Mouse (Mus musculus): ENCODE measurements at regions not wholly inside any gene's neighbourhood (a gene's known extent, or its start where the extent isn't known, plus 50 kb on each side); places are given as distances from the start of the nearest gene placed in this dataset.

- H3ac ChIP-seq (ENCODE audit: control insufficient read depth, insufficient read length), result no peak overlapping the region
- H3K79me2 ChIP-seq (ENCODE audit: control insufficient read depth, insufficient read depth), result no peaks in the 10 kb centered on the region
- H3K27me3 ChIP-seq (ENCODE audit: control insufficient read depth, insufficient read depth, insufficient read length), result no peaks in the 10 kb centered on the region
- TF ChIP-seq TCF3 (IDR thresholded peaks at IDR 0.05; ENCODE audit: insufficient read length, low read depth) (no peak), MAX (IDR thresholded peaks at IDR 0.05; ENCODE audit: low read depth) (no peak), USF1 (IDR thresholded peaks at IDR 0.05; ENCODE audit: low read depth) (no peak), POLR2AphosphoS2 (IDR thresholded peaks at IDR 0.05; ENCODE audit: insufficient read length, low read depth) (no peak), MYOG (IDR thresholded peaks at IDR 0.05; ENCODE audit: control insufficient read depth in 1 of 3, insufficient read depth in 1 of 3, insufficient read length in 2 of 3, low read depth in 2 of 3) (no peak), REST (IDR thresholded peaks at IDR 0.05; ENCODE audit: insufficient read depth, insufficient read length) (no peak), MYOD1 (IDR thresholded peaks at IDR 0.05; ENCODE audit: control insufficient read depth in 1 of 3, insufficient read length in 2 of 3, low read depth in 2 of 3) (no peak), TCF12 (IDR thresholded peaks at IDR 0.05; ENCODE audit: insufficient read depth, poor library complexity, severe bottlenecking) (no peak), SRF (IDR thresholded peaks at IDR 0.05; ENCODE audit: control insufficient read depth, insufficient read length, low read depth) (no peak), E2F4 (IDR thresholded peaks at IDR 0.05; ENCODE audit: insufficient read depth) (no peak), CEBPB (IDR thresholded peaks at IDR 0.05; ENCODE audit: insufficient read depth, poor library complexity, severe bottlenecking) (no peak), POLR2A (IDR thresholded peaks at IDR 0.05; ENCODE audit: insufficient read length, low read depth) (no peak)
- H3K4me2 ChIP-seq (ENCODE audit: low read depth), result peak overlapping the region; percentile 85
- H3K4me3 ChIP-seq, result peak overlapping the region; percentile 20
- no peaks in the 10 kb centered on the region for H3K36me3 ChIP-seq (ENCODE audit: control insufficient read depth, insufficient read depth)
Observed at GRCm38 (mm10) chr2:61402588-61403487, 175.5 kb upstream of the Tank start.

GRCm38 (mm10) chr2:61401636-61402587 lies 176.5 kb upstream of the Tank start:
- peak overlapping the region; percentile 20 for H3K4me3 ChIP-seq
- H3K27me3 ChIP-seq (ENCODE audit: control insufficient read depth, insufficient read depth, insufficient read length), result no peaks in the 10 kb centered on the region
- no peaks in the 10 kb centered on the region for H3K36me3 ChIP-seq (ENCODE audit: control insufficient read depth, insufficient read depth)
- no peaks in the 10 kb centered on the region for H3K79me2 ChIP-seq (ENCODE audit: control insufficient read depth, insufficient read depth)
- TF ChIP-seq CEBPB (IDR thresholded peaks at IDR 0.05; ENCODE audit: insufficient read depth, poor library complexity, severe bottlenecking) (no peak), E2F4 (IDR thresholded peaks at IDR 0.05; ENCODE audit: insufficient read depth) (no peak), TCF12 (IDR thresholded peaks at IDR 0.05; ENCODE audit: insufficient read depth, poor library complexity, severe bottlenecking) (no peak), TCF3 (IDR thresholded peaks at IDR 0.05; ENCODE audit: insufficient read length, low read depth) (no peak), MYOD1 (IDR thresholded peaks at IDR 0.05; ENCODE audit: control insufficient read depth in 1 of 3, insufficient read length in 2 of 3, low read depth in 2 of 3) (no peak), USF1 (IDR thresholded peaks at IDR 0.05; ENCODE audit: low read depth) (no peak), POLR2A (IDR thresholded peaks at IDR 0.05; ENCODE audit: insufficient read length, low read depth) (no peak)
- H3K4me2 ChIP-seq (ENCODE audit: low read depth), result peak overlapping the region; percentile 89
- no peak overlapping the region for H3ac ChIP-seq (ENCODE audit: control insufficient read depth, insufficient read length)

GRCm38 (mm10) chr2:61398633-61399032 lies 179.8 kb upstream of the Tank start:
- Histone ChIP-seq H3K79me2 (ENCODE audit: control insufficient read depth, insufficient read depth) (no peaks in the 10 kb centered on the region), H3K36me3 (ENCODE audit: control insufficient read depth, insufficient read depth) (no peaks in the 10 kb centered on the region), H3K4me3 (no peak overlapping the region), H3K27me3 (ENCODE audit: control insufficient read depth, insufficient read depth, insufficient read length) (no peaks in the 10 kb centered on the region), H3ac (ENCODE audit: control insufficient read depth, insufficient read length) (no peak overlapping the region), H3K4me2 (ENCODE audit: low read depth) (peak overlapping the region; percentile 25)
- TF ChIP-seq MYOG (IDR thresholded peaks at IDR 0.05; ENCODE audit: control insufficient read depth in 1 of 3, insufficient read depth in 1 of 3, insufficient read length in 2 of 3, low read depth in 2 of 3) (peak in 1 of 3 experiments; percentile 15), E2F4 (IDR thresholded peaks at IDR 0.05; ENCODE audit: insufficient read depth) (no peak), MYOD1 (IDR thresholded peaks at IDR 0.05; ENCODE audit: control insufficient read depth in 1 of 3, insufficient read length in 2 of 3, low read depth in 2 of 3) (peak in 2 of 3 experiments; percentile 50 to 78), CEBPB (IDR thresholded peaks at IDR 0.05; ENCODE audit: insufficient read depth, poor library complexity, severe bottlenecking) (0 out of 2 replicates have a peak, but pooled peaks have one; percentile 1), USF1 (IDR thresholded peaks at IDR 0.05; ENCODE audit: low read depth) (no peak)

GRCm38 (mm10) chr2:61389622-61390021 lies 188.8 kb upstream of the Tank start:
- H3K4me2 ChIP-seq (ENCODE audit: low read depth), result no peak overlapping the region
- no peak for TF ChIP-seq POLR2A (IDR thresholded peaks at IDR 0.05; ENCODE audit: insufficient read length, low read depth)
- TF ChIP-seq SRF (IDR thresholded peaks at IDR 0.05; ENCODE audit: control insufficient read depth, insufficient read length, low read depth), result no peak
- TF ChIP-seq MYOD1 (IDR thresholded peaks at IDR 0.05; ENCODE audit: control insufficient read depth in 1 of 3, insufficient read length in 2 of 3, low read depth in 2 of 3), result no peak
- no peak for TF ChIP-seq MAX (IDR thresholded peaks at IDR 0.05; ENCODE audit: low read depth)
- no peak for TF ChIP-seq USF1 (IDR thresholded peaks at IDR 0.05; ENCODE audit: low read depth)
- no peak for TF ChIP-seq REST (IDR thresholded peaks at IDR 0.05; ENCODE audit: insufficient read depth, insufficient read length)
- H3K36me3 ChIP-seq (ENCODE audit: control insufficient read depth, insufficient read depth), result no peaks in the 10 kb centered on the region
- no peaks in the 10 kb centered on the region for H3K27me3 ChIP-seq (ENCODE audit: control insufficient read depth, insufficient read depth, insufficient read length)
- no peak overlapping the region for H3K4me3 ChIP-seq
- no peaks in the 10 kb centered on the region for H3K79me2 ChIP-seq (ENCODE audit: control insufficient read depth, insufficient read depth)
- no peak overlapping the region for H3ac ChIP-seq (ENCODE audit: control insufficient read depth, insufficient read length)
